Mouse (Mus musculus) C2C12 (cell line): ENCODE results near the gene Arfgef2. TPM values are rescaled to one million over a fixed set of nuclear protein-coding genes. Genes with fewer than 3 reads are reported as not detected.

Source experiments
- H3K27me3 ChIP-seq: one replicate; pipeline ENCODE4 v1.6.1; 2011; ENCODE audit not compliant: control insufficient read depth, insufficient read depth, insufficient read length
- H3K36me3 ChIP-seq: one replicate; pipeline ENCODE4 v1.6.1; 2011; ENCODE audit not compliant: control insufficient read depth, insufficient read depth
- H3K4me3 ChIP-seq: one replicate; pipeline ENCODE4 v1.5.1; 2011; ENCODE audit warnings: mild to moderate bottlenecking, control low read depth; ENCODE audit not compliant: poor library complexity, insufficient read depth, severe bottlenecking
- H3K79me2 ChIP-seq: one replicate; pipeline ENCODE4 v1.6.1; 2011; ENCODE audit not compliant: control insufficient read depth, insufficient read depth
- H3K79me3 ChIP-seq: one replicate; pipeline ENCODE4 v1.6.1; 2011; ENCODE audit warnings: low read depth, control low read depth
- H3ac ChIP-seq: one replicate; pipeline ENCODE3; 2011; ENCODE audit warnings: low read depth; ENCODE audit not compliant: control insufficient read depth, insufficient read length
- CEBPB ChIP-seq: IDR thresholded peaks from one replicate; pipeline ENCODE4 v1.6.1; 2011; ENCODE audit warnings: low read depth, mild to moderate bottlenecking, control low read depth, moderate library complexity
- CTCF ChIP-seq: IDR thresholded peaks from one replicate; pipeline ENCODE4 v1.5.1; 2011; ENCODE audit not compliant: control insufficient read depth, insufficient read depth, insufficient read length
- FOSL1 ChIP-seq: IDR thresholded peaks from one replicate; pipeline ENCODE4 v1.8.0; 2011; ENCODE audit warnings: mild to moderate bottlenecking, low read length; ENCODE audit not compliant: poor library complexity, insufficient read depth, severe bottlenecking
- MAX ChIP-seq: IDR thresholded peaks from one replicate; pipeline ENCODE4 v1.6.1; 2011; ENCODE audit warnings: mild to moderate bottlenecking, control low read depth
- MYOD1 ChIP-seq: IDR thresholded peaks from one replicate; pipeline ENCODE4 v1.6.1; 2011; ENCODE audit warnings: low read depth; ENCODE audit not compliant: control insufficient read depth, insufficient read length
- MYOG ChIP-seq: IDR thresholded peaks from one replicate; pipeline ENCODE4 v1.6.1; 2011; ENCODE audit not compliant: control insufficient read depth, insufficient read length; ENCODE audit errors: extremely low read depth
- USF1 ChIP-seq: IDR thresholded peaks from one replicate; pipeline ENCODE4 v1.6.1; 2011; ENCODE audit warnings: low read depth, mild to moderate bottlenecking, control low read depth, moderate library complexity
- polyA plus RNA-seq: library from polyadenylated mRNA; unstranded; fragments of >200 nt; fragmentation: generic; extraction: Trizol; gene quantifications from one replicate; pipeline ENCODE4 v1.2.1, GENCODE M21; 2012; ENCODE audit warnings: missing spikeins

The Arfgef2 gene
- polyA plus RNA-seq, 1 experiment, result 8.2 TPM

- H3K79me3 ChIP-seq, result no peaks in the 10 kb centered on the region
- H3K79me2 ChIP-seq, result no peaks in the 10 kb centered on the region
- no peaks in the 10 kb centered on the region for H3K27me3 ChIP-seq
- H3K36me3 ChIP-seq, result peaks cover 65% of the 10 kb centered on the region
- TF ChIP-seq MYOD1 (no peak), MAX (no peak), MYOG (no peak), CEBPB (no peak), CTCF (no peak), USF1 (no peak), FOSL1 (no peak)
- H3ac ChIP-seq, result no peak overlapping the region
- no peak overlapping the region for H3K4me3 ChIP-seq
Observed at GRCm38 (mm10) chr2:166874675-166875280, 69.4 kb downstream of the Arfgef2 start.

- H3K27me3 ChIP-seq, result no peaks in the 10 kb centered on the region
- H3K36me3 ChIP-seq, result peaks cover 60% of the 10 kb centered on the region
Observed at GRCm38 (mm10) chr2:166875561-166875960, 70.2 kb downstream of the Arfgef2 start.

GRCm38 (mm10) chr2:166876331-166876730 is 70.9 kb downstream of the Arfgef2 start:
- Histone ChIP-seq H3K79me2 (no peaks in the 10 kb centered on the region), H3K4me3 (no peak overlapping the region), H3K27me3 (no peaks in the 10 kb centered on the region), H3ac (no peak overlapping the region), H3K79me3 (no peaks in the 10 kb centered on the region), H3K36me3 (peaks cover 56% of the 10 kb centered on the region)
- TF ChIP-seq MAX, result no peak
- TF ChIP-seq FOSL1, result no peak
- no peak for TF ChIP-seq MYOD1
- no peak for TF ChIP-seq USF1
- TF ChIP-seq CTCF, result no peak
- TF ChIP-seq CEBPB, result no peak
- no peak for TF ChIP-seq MYOG

More at GRCm38 (mm10) chr2:166875561-166875960, 70.2 kb downstream of the Arfgef2 start:
- no peak overlapping the region for H3K4me3 ChIP-seq
- no peaks in the 10 kb centered on the region for H3K79me2 ChIP-seq
- TF ChIP-seq FOSL1 (no peak), MYOG (no peak), MYOD1 (no peak), USF1 (no peak), CEBPB (no peak), CTCF (no peak), MAX (no peak)
- H3K79me3 ChIP-seq, result no peaks in the 10 kb centered on the region
- no peak overlapping the region for H3ac ChIP-seq

GRCm38 (mm10) chr2:166885066-166885465 is 79.7 kb downstream of the Arfgef2 start:
- Histone ChIP-seq H3K36me3 (peaks cover 4% of the 10 kb centered on the region), H3ac (no peak overlapping the region), H3K4me3 (no peak overlapping the region), H3K27me3 (no peaks in the 10 kb centered on the region), H3K79me2 (no peaks in the 10 kb centered on the region), H3K79me3 (no peaks in the 10 kb centered on the region)
- TF ChIP-seq MAX (no peak), MYOG (no peak), CEBPB (no peak), FOSL1 (no peak), MYOD1 (no peak), USF1 (no peak), CTCF (no peak)

GRCm38 (mm10) chr2:166885619-166886018 is 80.2 kb downstream of the Arfgef2 start:
- no peaks in the 10 kb centered on the region for H3K79me2 ChIP-seq
- TF ChIP-seq USF1, result no peak
- no peak for TF ChIP-seq FOSL1
- TF ChIP-seq MYOG, result no peak
- no peak for TF ChIP-seq CEBPB
- TF ChIP-seq MAX, result no peak
- no peak for TF ChIP-seq MYOD1
- no peak for TF ChIP-seq CTCF
- H3ac ChIP-seq, result no peak overlapping the region
- no peaks in the 10 kb centered on the region for H3K27me3 ChIP-seq
- no peak overlapping the region for H3K4me3 ChIP-seq
- H3K79me3 ChIP-seq, result no peaks in the 10 kb centered on the region
- H3K36me3 ChIP-seq, result peaks cover 4% of the 10 kb centered on the region
